Mouse (Mus musculus) stomach, postnatal 0 days (tissue): Measurements from ENCODE around the gene Zdhhc11. TPM values are rescaled to one million over a fixed set of nuclear protein-coding genes. Genes with fewer than 3 reads are reported as not detected.
A peak's percentile ranks its signal among the peaks of the same experiment; 100 is the strongest.

Source experiments
- ATAC-seq: fragments of 200-750 bp; cut with Nextera tagmentation; 2 replicates; pipeline ENCODE4 v1.8.0; 2017; ENCODE audit not compliant: low FRiP score, low TSS enrichment
- DNase-seq: peaks from one replicate; pipeline ENCODE4 v3.0.0-alpha.2; 2016; ENCODE audit warnings: low spot score
- H3K27ac ChIP-seq: fragments of 300-500 bp; sonication (generic); replicated peaks from 2 replicates; pipeline ENCODE4 v1.5.1; 2014; ENCODE audit warnings: mild to moderate bottlenecking, control low read depth
- H3K27me3 ChIP-seq: fragments of 300-500 bp; sonication (generic); 2 replicates; pipeline ENCODE4 v1.6.1; 2014; ENCODE audit warnings: low read length; ENCODE audit not compliant: control insufficient read depth, insufficient read depth
- H3K36me3 ChIP-seq: fragments of 300-500 bp; sonication (generic); 2 replicates; pipeline ENCODE4 v1.6.1; 2014; ENCODE audit warnings: low read length, mixed read lengths; ENCODE audit not compliant: control insufficient read depth, insufficient read depth
- H3K4me1 ChIP-seq: fragments of 300-500 bp; sonication (generic); replicated peaks from 2 replicates; pipeline ENCODE4 v1.6.1; 2014; ENCODE audit warnings: antibody characterized with exemption; ENCODE audit not compliant: control insufficient read depth, insufficient read depth
- H3K4me2 ChIP-seq: fragments of 300-500 bp; sonication (generic); replicated peaks from 2 replicates; pipeline ENCODE4 v1.6.1; 2014; ENCODE audit warnings: low read depth, mild to moderate bottlenecking, control low read depth, moderate library complexity
- H3K4me3 ChIP-seq: fragments of 300-500 bp; sonication (generic); 2 replicates; pipeline ENCODE4 v1.5.1; 2014; ENCODE audit warnings: low read depth, low read length, control low read depth
- H3K9ac ChIP-seq: fragments of 300-500 bp; sonication (generic); 2 replicates; pipeline ENCODE4 v1.6.1; 2014; ENCODE audit warnings: mild to moderate bottlenecking, low read length, control low read depth, mixed read lengths
- H3K9me3 ChIP-seq: fragments of 300-500 bp; sonication (generic); 2 replicates; pipeline ENCODE4 v1.6.1; 2016; ENCODE audit warnings: low read length; ENCODE audit not compliant: control insufficient read depth
- CTCF ChIP-seq: IDR thresholded peaks from 2 replicates; pipeline ENCODE4 v1.5.1; 2016; ENCODE audit warnings: antibody characterized with exemption, low read depth, mild to moderate bottlenecking, moderate library complexity
- EP300 ChIP-seq: optimal IDR thresholded peaks from 2 replicates; pipeline ENCODE3; 2016; ENCODE audit warnings: antibody characterized with exemption
- WGBS: fragments of 180-500 bp; shearing (Covaris S2); extraction: QIAGEN DNeasy Blood & Tissue Kit; methylation state at CpG from one replicate; pipeline ENCODE4 v1.1.7; 2014; 5-methylcytosine and 5-hydroxymethylcytosine counted together
- microRNA-seq: library from miRNA; unstranded; fragments of <30 nt; microRNA quantifications from one replicate; pipeline ENCODE4, GENCODE M21; 2016
- polyA plus RNA-seq: library from polyadenylated mRNA; unstranded; fragments of >200 nt; fragmentation: Nextera tagmentation; extraction: Ambion mirVana; gene quantifications from 2 replicates; pipeline ENCODE4 v1.2.1, GENCODE M21; 2015

Zdhhc11 gene
- polyA plus RNA-seq, 1 experiment from 2014 or later = not detected

- H3K4me3 ChIP-seq = no peak overlapping the region
- no peak for TF ChIP-seq CTCF
- no peak for TF ChIP-seq EP300
- WGBS = 53% methylated on average over 2 of the region's 2 CpGs
- H3K27me3 ChIP-seq = no peaks in the 10 kb centered on the region
- H3K4me1 ChIP-seq = no peaks in the 10 kb centered on the region
- ATAC-seq (0 out of 2 replicates have a peak, but pooled peaks have one; percentile 21), DNase-seq (no peak)
- no peak overlapping the region for H3K4me2 ChIP-seq
- H3K9ac ChIP-seq = no peak overlapping the region
- no peak overlapping the region for H3K27ac ChIP-seq
- peaks cover 5% of the 10 kb centered on the region; the same call in 1 of the 2 replicates for H3K36me3 ChIP-seq
- H3K9me3 ChIP-seq = no peaks in the 10 kb centered on the region
Measured at GRCm38 (mm10) chr13:74034756-74035155, 71.1 kb downstream of the Zdhhc11 start.

GRCm38 (mm10) chr13:74035776-74036175, 72.1 kb downstream of the Zdhhc11 start:
- ATAC-seq = no peak
- DNase-seq = no peak
- H3K36me3 ChIP-seq = peaks cover 5% of the 10 kb centered on the region; the same call in 1 of the 2 replicates
- WGBS = 94% methylated on average over 2 of the region's 2 CpGs
- H3K27ac ChIP-seq = no peak overlapping the region
- TF ChIP-seq EP300 (no peak), CTCF (no peak)
- no peak overlapping the region for H3K4me3 ChIP-seq
- no peaks in the 10 kb centered on the region for H3K9me3 ChIP-seq
- H3K9ac ChIP-seq = no peak overlapping the region
- H3K4me2 ChIP-seq = no peak overlapping the region
- H3K4me1 ChIP-seq = no peaks in the 10 kb centered on the region
- no peaks in the 10 kb centered on the region for H3K27me3 ChIP-seq

GRCm38 (mm10) chr13:74039926-74040325, 76.3 kb downstream of the Zdhhc11 start:
- Histone ChIP-seq H3K36me3 (no peaks in the 10 kb centered on the region), H3K4me1 (no peaks in the 10 kb centered on the region), H3K4me2 (no peak overlapping the region), H3K27me3 (no peaks in the 10 kb centered on the region), H3K27ac (no peak overlapping the region), H3K9me3 (no peaks in the 10 kb centered on the region), H3K4me3 (no peak overlapping the region), H3K9ac (no peak overlapping the region)
- DNase-seq (no peak), ATAC-seq (no peak)
- TF ChIP-seq CTCF (no peak), EP300 (no peak)
- 81% methylated on average over 3 of the region's 3 CpGs for WGBS

Small RNA genes lying within 50 kb of the gene (microRNA-seq; reads per million reads assigned to microRNA genes)
- gene Gm25197 = not detected

Other genes with a start within 250 kb of the Zdhhc11 start
- 17.9 and 19.0 TPM in 2 replicates for gene Slc12a7, start 230.8 kb upstream of the Zdhhc11 start, polyA plus RNA-seq
- 4.5 and 4.7 TPM in 2 replicates for gene Nkd2, start 116.2 kb upstream of the Zdhhc11 start, polyA plus RNA-seq
- gene Trip13, start 26.1 kb upstream of the Zdhhc11 start, polyA plus RNA-seq = 9.1 and 11.0 TPM in 2 replicates
- gene Brd9, start 26.0 kb upstream of the Zdhhc11 start, polyA plus RNA-seq = 21.1 and 21.7 TPM in 2 replicates
- 3.0 and 3.4 TPM in 2 replicates for gene Tppp, start 45.6 kb downstream of the Zdhhc11 start, polyA plus RNA-seq
- gene Cep72, start 98.4 kb downstream of the Zdhhc11 start, polyA plus RNA-seq = 4.4 and 4.9 TPM in 2 replicates
- 1.3 TPM in 2 replicates for gene Slc9a3, start 157.6 kb downstream of the Zdhhc11 start, polyA plus RNA-seq
- 43.2 and 44.5 TPM in 2 replicates for gene Exoc3, start 244.9 kb downstream of the Zdhhc11 start, polyA plus RNA-seq